Mouse (Mus musculus) bone marrow macrophage, adult 2 months (primary cell): Measurements from ENCODE around the gene Fabp6.

Experiments
- CTCF ChIP-seq: IDR thresholded peaks from 2 replicates; pipeline ENCODE4 v1.5.1; 2012; ENCODE audit warnings: low read depth, mild to moderate bottlenecking, low read length, moderate library complexity
- POLR2A ChIP-seq: IDR thresholded peaks from 2 replicates; pipeline ENCODE4 v1.6.1; 2012; ENCODE audit warnings: mild to moderate bottlenecking, low read depth, low read length, borderline replicate concordance

- TF ChIP-seq POLR2A (no peak), CTCF (no peak)
Measured at GRCm38 (mm10) chr11:43565852-43566251, 35.5 kb downstream of the Fabp6 start.
